Mouse (Mus musculus) embryonic fibroblast, embryonic 13.5 days (primary cell): ENCODE measurements at regions not wholly inside any gene's neighbourhood (a gene's known extent, or its start where the extent isn't known, plus 50 kb on each side); places are given as distances from the start of the nearest gene placed in this dataset.

Source experiments
- H3K27ac ChIP-seq: 2 replicates; pipeline ENCODE4 v1.5.1; 2012; ENCODE audit warnings: low read length, control low read depth, inconsistent platforms; ENCODE audit not compliant: insufficient read depth
- H3K4me1 ChIP-seq: 2 replicates; pipeline ENCODE4 v1.6.1; 2011; ENCODE audit warnings: low read length; ENCODE audit not compliant: control insufficient read depth, insufficient read depth
- H3K4me3 ChIP-seq: 2 replicates; pipeline ENCODE4 v1.5.1; 2011; ENCODE audit warnings: mild to moderate bottlenecking, control low read depth, low read length; ENCODE audit not compliant: insufficient read depth
- CTCF ChIP-seq: IDR thresholded peaks from 2 replicates; pipeline ENCODE4 v1.5.1; 2011; ENCODE audit warnings: mild to moderate bottlenecking, control low read depth, low read length, moderate library complexity, borderline replicate concordance; ENCODE audit not compliant: insufficient read depth
- POLR2A ChIP-seq: IDR thresholded peaks from 2 replicates; pipeline ENCODE4 v1.6.1; 2011; ENCODE audit warnings: low read depth, mild to moderate bottlenecking, control low read depth, low read length, moderate library complexity

DNA sequence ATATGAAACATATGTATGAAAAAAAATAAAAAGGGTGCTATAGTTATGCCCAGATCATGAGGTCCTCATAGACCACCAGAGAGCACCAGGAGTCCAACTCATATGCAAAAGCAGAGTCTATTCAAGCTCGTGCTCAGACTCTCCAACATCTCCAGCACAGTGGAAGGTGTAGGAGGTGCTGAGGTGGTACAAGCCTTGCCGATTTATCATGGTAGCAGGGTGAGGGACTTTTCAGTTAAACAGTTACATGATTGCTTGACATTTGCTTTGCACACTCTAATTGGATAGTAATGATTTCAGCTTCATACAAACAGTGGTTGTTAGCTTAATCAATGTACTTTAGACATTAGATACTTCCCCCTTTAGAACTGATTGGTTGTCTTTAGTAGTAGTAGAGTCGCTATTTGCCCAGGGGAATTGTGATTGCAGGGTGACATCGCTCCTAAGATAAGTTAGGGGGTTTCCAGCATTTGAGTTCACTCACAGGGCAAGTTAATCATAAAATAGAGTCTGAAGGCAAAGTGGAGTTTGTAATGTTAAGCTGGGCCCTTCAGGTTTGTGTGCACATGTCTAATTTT lies 162.3 kb upstream of the Cdh9 start:
- no peak for TF ChIP-seq POLR2A
- no peak for TF ChIP-seq CTCF
- Histone ChIP-seq H3K27ac (no peak overlapping the region), H3K4me1 (no peaks in the 10 kb centered on the region), H3K4me3 (no peak overlapping the region)

DNA sequence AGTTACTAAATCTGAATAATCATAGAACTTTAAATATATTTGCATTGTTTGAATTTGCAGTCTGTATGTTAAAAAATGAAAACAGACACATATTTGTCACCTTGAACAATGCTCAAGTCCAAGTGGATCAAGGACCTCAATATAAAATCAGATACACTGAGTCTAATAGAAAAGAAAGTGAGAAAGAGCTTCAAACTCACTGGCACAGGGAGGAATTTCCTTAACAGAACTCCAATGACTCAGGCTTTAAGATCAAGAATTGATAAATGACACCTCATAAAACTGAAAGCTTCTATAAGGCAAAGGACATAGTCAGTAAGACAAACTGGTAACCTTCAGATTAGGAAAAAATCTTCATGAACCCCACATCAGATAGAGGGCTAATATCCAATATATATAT lies 161.8 kb upstream of the Cdh9 start:
- Histone ChIP-seq H3K4me1 (no peaks in the 10 kb centered on the region), H3K27ac (no peak overlapping the region), H3K4me3 (no peak overlapping the region)
- TF ChIP-seq CTCF (no peak), POLR2A (no peak)

DNA sequence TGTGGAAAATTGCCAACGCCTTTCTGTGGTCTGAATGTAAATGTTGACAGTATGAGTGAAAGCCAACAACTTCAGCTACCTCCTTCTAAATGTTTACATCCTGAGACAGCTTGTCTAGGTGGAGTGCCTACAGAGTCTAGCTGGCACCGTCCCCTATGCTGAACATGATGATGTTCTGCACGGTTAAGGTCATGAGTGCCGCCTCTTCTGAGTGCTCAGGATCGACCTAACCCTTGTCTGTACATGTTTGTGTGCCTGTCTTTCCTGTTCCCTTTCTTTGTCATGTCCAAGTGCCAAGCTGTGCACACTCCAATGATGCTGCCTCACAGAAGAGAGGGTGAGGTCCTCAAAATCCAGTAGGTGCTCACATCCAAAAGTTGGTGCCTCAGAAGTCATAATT lies 111.7 kb upstream of the Cdh9 start:
- no peaks in the 10 kb centered on the region for H3K4me1 ChIP-seq
- TF ChIP-seq POLR2A: no peak
- TF ChIP-seq CTCF: no peak
- H3K4me3 ChIP-seq: no peak overlapping the region
- H3K27ac ChIP-seq: no peak overlapping the region

DNA sequence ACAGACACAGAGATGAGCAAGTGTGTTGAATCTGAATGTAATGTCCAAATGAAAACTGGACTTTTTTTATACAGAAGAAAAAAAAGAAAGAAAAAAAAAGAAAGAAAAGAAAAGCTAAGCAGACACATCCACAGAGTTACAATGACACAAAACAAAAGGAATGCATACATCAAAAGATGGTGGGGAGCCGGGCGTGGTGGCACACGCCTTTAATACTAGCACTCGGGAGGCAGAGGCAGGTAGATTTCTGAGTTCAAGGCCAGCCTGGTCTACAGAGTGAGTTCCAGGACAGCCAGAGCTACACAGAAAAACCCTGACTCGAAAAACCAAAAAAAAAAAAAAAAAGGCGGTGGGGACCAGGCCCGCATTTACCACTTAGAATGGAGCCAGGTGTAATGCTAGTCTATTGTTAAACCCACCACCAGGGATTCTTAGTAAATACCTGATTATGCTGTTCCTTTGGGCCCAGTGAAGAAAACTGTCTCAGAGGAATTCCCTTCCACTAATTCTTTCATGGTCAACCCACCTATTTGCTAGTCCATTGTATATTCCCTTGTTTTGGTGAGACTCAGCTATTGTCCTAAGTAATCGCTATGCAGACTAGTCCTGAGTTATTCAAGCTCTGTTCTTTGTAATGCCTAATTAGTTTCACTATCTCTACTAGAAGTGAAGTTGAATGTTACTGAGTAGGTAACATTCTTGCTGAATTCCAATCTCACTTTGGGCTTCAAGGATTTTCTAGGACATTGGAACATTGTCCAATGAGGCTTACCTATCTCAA lies 99.0 kb upstream of the Cdh9 start:
- no peak for TF ChIP-seq POLR2A
- no peak for TF ChIP-seq CTCF
- Histone ChIP-seq H3K4me3 (no peak overlapping the region), H3K4me1 (no peaks in the 10 kb centered on the region), H3K27ac (no peak overlapping the region)

DNA sequence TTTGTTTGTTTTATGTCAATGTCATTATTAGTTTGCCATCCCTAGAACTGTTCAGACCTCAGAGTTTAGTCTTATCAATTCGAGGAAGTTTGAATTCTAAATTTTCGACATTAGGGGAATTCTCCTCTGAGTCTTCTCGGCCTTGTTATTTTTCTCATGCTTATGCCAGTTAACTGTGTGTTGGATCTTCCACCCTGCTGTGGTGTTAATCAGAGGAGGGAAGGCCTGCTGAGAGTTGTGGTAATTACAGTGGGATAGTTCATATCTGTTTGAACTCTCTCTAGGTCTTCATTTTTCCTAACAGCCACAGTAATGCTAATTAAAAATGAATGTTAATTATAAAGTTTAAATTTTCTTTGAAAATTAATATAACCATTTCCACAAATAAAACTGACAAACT lies 88.9 kb upstream of the Cdh9 start:
- TF ChIP-seq POLR2A: no peak
- no peak for TF ChIP-seq CTCF
- H3K4me1 ChIP-seq: no peaks in the 10 kb centered on the region
- no peak overlapping the region for H3K27ac ChIP-seq
- H3K4me3 ChIP-seq: no peak overlapping the region

DNA sequence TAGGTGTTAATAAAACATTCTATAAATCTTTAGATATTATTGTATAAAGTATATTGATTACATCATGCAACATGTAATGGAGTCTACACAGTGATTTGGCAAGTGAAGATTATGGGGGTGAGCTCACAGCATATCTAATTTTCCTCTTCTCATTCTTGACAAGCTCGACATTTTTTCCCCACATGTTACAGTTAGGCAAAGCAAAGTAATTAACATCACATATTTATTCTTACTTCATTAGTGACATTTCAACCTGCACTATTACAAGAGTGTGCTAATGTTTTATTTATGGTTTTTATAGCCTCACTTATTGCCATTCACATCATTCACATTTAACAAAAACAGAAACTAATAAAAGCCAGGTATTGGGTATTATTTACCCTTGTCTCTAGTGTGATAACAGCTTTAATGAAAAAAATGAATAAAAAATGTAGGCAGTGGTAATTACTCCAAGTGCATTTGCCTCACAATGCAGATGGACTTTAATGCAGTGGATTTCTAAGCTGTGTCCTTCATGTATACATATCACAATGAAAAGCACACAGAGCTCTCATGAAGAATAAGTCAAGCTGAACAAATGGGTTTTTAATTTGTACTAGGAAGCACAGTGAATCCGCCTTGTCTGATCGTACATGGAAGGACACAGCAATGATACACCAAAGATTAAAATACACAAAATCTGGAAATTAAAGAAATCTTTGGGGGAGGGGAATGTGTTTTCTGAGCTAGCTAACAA lies 75.5 kb upstream of the Cdh9 start:
- no peak for TF ChIP-seq POLR2A
- no peak for TF ChIP-seq CTCF

DNA sequence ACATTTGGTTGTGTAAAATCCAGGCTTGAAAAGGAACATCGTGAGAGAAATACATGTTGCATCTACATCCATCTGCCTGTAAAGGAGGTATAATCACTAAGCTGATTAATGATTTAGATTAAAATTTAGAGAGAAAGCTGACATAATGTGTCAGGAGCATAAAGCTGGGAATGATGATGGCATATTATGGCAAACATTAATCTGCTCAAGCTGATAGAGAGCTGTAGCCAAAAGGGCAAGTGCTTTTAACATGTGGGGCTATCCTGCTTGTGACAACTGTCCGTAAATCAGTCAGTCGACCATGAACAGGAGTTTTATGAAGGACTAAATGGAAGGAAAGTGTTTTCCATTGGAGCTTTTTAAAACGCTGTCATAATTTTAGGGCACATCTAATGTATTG lies 74.9 kb upstream of the Cdh9 start:
- Histone ChIP-seq H3K4me1 (no peaks in the 10 kb centered on the region), H3K27ac (no peak overlapping the region), H3K4me3 (no peak overlapping the region)
- TF ChIP-seq POLR2A (no peak), CTCF (no peak)

More for the DNA sequence above, 75.5 kb upstream of the Cdh9 start:
- Histone ChIP-seq H3K4me3 (no peak overlapping the region), H3K27ac (no peak overlapping the region), H3K4me1 (no peaks in the 10 kb centered on the region)

DNA sequence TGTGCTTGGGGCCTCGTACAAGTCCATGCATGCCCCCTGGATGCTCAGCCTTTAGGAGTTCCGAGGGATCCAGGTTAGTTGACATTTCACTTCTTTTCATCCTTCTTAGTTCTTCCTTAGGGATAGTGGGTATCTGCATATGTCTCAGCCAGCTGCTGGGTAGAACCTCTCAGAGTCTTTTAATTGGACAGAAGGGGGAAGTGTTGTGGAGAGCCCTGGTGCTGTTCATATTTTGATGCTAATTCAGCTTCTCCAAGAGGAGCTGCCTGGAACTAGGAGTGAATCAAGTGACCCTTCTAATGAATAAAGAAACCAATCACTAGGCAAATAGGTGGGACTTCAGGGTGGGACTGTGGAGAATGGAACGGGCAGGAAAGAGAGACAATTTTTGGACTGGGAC lies 67.3 kb upstream of the Cdh9 start:
- TF ChIP-seq POLR2A: no peak
- TF ChIP-seq CTCF: no peak
- Histone ChIP-seq H3K4me3 (no peak overlapping the region), H3K27ac (no peak overlapping the region), H3K4me1 (no peaks in the 10 kb centered on the region)
